Mouse (Mus musculus) heart, adult 9 months (tissue): Measurements from ENCODE around the gene Wnt9a.

ENCODE experiments used
- DNase-seq, 2 experiments: peaks; one replicate each; pipeline ENCODE4 v3.0.0; 2022; ENCODE audit warnings: low spot score in 2 of 2

The Wnt9a gene

GRCm38 (mm10) chr11:59302700-59303569 lies 3.8 kb upstream of the Wnt9a start:
- peak; percentile 69 to 88 for DNase-seq

- DNase-seq, result no peak
Measured at GRCm38 (mm10) chr11:59305008-59305820, 1.5 kb upstream of the Wnt9a start.

- DNase-seq, result no peak
Measured at GRCm38 (mm10) chr11:59305821-59306215, 910 bp upstream of the Wnt9a start.

GRCm38 (mm10) chr11:59307422-59308163 lies 865 bp downstream of the Wnt9a start:
- peak; percentile 77 to 80 for DNase-seq

GRCm38 (mm10) chr11:59308164-59308542 lies 1.4 kb downstream of the Wnt9a start:
- DNase-seq, result no peak

GRCm38 (mm10) chr11:59308625-59309024 lies 1.9 kb downstream of the Wnt9a start:
- no peak for DNase-seq

GRCm38 (mm10) chr11:59309106-59309805 lies 2.5 kb downstream of the Wnt9a start:
- peak; percentile 38 to 56 for DNase-seq

- DNase-seq, result no peak
Measured at GRCm38 (mm10) chr11:59309976-59310375, 3.2 kb downstream of the Wnt9a start.

- no peak for DNase-seq
Measured at GRCm38 (mm10) chr11:59312060-59312459, 5.3 kb downstream of the Wnt9a start.

GRCm38 (mm10) chr11:59312501-59312900 lies 5.8 kb downstream of the Wnt9a start:
- no peak for DNase-seq

GRCm38 (mm10) chr11:59313029-59313811 lies 6.5 kb downstream of the Wnt9a start:
- no peak for DNase-seq

- DNase-seq, result no peak
Measured at GRCm38 (mm10) chr11:59313944-59314343, 7.2 kb downstream of the Wnt9a start.

- no peak for DNase-seq
Measured at GRCm38 (mm10) chr11:59316517-59316916, 9.8 kb downstream of the Wnt9a start.

- DNase-seq, result no peak
Measured at GRCm38 (mm10) chr11:59322988-59323387, 16.3 kb downstream of the Wnt9a start.

- DNase-seq, result no peak
Measured at GRCm38 (mm10) chr11:59324777-59325176, 18.0 kb downstream of the Wnt9a start.

- no peak for DNase-seq
Measured at GRCm38 (mm10) chr11:59327625-59328024, 20.9 kb downstream of the Wnt9a start.

- DNase-seq, result no peak
Measured at GRCm38 (mm10) chr11:59329616-59330015, 22.9 kb downstream of the Wnt9a start.

- peak in 1 of 2 experiments; percentile 44 for DNase-seq
Measured at GRCm38 (mm10) chr11:59330560-59330959, 23.8 kb downstream of the Wnt9a start.

GRCm38 (mm10) chr11:59331167-59331869 lies 24.6 kb downstream of the Wnt9a start:
- no peak for DNase-seq

- DNase-seq, result no peak
Measured at GRCm38 (mm10) chr11:59332938-59333337, 26.2 kb downstream of the Wnt9a start.
